Mouse (Mus musculus): Measurements from ENCODE around the gene Msi2.

Msi2 gene

DNA sequence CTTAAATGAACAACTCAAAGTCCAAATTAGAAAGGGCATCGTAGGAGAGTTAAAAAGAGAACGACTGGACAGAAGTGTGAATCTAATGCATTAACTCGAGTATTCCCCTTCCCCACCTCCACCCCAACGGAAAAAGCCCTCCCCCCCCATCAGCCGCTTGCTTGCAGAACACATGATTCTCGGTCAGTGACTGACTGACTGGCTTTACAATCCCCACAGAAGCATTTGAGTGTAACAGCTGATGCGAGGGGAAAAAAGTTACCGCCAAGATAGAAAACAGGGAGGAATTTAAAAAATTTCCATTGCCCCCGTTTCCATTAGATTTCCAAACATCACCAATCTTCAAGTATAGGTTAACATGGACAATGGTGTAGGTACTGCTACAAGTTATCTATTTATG lies 4.8 kb downstream of the Msi2 start:
- no peak for DNase-seq (ENCODE audit: low read depth, low spot score)

DNA sequence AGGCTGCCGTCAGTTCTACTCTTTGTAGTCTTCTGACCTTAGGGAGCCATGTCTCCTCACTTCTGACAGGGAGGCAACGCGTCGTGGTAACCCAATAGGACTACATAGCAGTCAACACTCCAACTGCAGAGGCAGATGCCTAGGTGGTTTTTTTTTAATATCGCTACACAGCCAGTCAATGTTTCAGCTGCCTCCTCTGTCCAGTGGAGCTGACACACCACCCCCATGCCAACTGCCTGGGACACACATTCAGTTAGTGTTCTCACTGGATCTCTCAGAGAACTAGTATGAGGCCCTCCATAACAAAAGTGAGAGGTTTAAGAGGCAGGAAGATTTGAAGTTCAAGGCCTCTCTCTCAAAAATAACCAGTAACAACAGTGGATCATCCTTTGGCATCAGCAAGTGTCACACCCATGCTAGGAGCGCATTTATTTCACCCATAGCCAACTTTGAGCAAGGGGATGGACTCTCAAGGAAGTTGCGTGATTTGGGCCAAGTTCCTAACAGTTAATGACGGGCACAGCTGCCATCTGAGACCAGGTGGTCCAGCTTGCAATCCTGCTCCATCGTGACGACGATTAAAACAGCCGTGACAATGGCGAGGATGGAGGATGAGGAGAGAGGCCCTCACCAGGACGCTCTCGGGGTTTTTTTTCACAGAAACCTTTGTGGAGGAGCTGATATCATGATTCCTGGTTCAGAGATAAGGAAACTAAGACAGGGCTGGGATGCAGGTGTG lies 8.3 kb downstream of the Msi2 start:
- DNase-seq (ENCODE audit: low read depth, low spot score), result no peak

DNA sequence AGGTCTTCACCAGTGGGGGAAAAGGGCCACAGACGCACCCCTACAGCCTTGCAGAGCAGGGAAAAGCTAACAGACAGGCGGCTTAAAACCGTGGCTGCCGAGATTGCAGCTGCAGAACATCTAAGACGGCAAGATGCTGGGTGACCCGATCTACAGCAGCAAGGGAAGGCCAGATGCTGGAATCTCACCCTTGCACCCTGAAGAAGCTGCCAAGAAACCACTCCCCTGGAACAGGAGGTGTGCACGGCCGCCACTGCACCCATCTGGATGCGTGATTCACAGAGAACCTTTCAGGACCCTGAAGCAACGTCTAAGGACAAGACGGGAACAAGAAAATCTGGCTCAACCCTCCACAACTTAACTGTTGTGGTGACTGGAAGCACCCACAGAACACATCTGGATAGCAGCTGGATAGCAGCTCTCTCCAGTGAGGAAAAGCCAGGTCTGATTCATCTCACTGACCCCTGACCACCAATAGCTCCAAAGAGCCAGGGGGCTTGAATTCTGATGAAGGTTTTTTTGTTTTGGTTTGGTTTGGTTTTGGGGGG lies 11.0 kb downstream of the Msi2 start:
- DNase-seq (ENCODE audit: low read depth, low spot score), result peak; percentile 43

DNA sequence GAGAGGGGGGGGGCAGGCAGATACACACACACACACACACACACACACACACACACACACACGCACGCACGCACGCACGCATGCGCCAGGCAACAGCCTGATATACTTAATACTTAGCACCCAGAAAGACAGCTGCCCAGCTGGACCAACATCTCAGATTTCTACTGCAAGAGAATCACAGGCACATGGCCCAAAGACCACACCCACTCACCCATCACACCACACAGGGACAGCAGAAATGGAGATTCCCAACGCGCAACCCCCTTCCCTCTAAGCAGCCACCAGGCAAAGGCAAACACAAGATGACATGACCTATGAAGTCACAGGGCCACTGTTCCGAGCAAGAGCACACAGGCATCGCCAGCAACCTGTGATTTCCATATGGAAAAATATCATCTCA lies 13.6 kb downstream of the Msi2 start:
- DNase-seq (ENCODE audit: low read depth, low spot score), result no peak

DNA sequence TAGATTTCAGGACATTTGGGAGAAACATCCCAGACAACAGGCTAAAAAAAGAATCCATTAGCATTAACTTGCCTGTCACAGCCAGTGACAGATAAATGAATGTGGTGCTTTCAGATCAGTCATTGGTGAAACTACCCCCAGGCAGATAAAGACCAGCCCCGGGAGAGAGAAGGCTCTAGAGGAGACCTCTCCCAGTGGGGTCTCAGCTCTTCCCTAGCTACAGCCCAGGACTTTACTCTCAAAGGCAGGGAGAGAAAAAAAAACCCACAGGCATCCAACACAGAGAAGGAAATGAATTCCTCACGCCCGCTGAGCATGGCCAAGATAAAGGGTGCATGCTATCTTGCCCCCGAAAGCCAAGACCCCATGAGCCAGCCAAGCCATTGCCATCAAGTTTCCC lies 15.1 kb downstream of the Msi2 start:
- DNase-seq (ENCODE audit: low read depth, low spot score), result no peak

DNA sequence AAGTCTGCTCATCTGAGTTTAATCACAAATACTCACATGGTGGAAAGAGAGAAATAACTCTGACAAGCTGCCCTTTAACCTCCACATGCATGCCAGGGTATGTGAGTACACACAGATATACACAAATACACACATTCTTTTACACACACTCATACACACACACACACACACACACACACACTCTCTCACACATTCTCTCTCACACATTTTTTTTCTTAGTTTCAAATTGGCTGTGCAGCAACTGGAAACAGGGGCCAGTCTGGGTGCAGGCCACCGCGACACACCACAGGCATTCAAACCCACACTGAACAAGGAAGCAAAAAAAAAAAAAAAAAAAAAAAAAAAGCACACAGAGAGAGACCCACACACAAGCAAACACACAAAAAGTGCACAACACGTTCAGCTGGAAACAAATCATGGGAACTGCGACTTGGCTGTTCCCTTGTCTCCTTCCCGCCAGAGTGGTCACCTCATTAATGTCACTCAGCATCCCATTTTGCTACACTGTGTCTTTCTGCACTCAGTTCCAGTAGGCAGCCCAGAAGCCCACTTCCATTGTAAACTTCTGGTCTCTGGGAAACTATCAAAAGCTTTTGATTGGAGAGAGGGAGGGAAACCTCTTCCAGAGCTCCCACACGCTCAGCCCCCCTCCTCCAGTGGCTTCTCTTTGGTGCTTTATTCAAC lies 16.2 kb downstream of the Msi2 start:
- DNase-seq (ENCODE audit: low read depth, low spot score), result no peak

DNA sequence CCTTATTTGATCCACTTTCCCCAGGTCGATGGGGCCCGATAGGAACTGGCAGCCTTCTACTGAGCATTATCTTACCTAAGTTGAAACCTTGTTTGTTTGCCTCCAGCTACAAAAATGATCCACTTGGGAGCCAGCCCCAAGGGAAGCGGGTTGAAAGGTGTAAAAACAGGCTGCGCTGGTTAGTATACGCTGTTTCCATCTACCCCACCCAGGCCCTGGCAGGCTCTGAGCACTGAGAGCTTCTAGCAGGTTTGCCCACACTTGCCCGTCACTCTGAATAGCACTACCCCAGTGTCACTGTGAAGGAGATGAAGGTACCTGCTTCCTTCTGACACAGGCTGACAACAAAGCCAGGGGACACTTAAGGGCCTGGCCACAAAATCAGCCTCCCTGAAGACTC lies 17.3 kb downstream of the Msi2 start:
- no peak for DNase-seq (ENCODE audit: low read depth, low spot score)

DNA sequence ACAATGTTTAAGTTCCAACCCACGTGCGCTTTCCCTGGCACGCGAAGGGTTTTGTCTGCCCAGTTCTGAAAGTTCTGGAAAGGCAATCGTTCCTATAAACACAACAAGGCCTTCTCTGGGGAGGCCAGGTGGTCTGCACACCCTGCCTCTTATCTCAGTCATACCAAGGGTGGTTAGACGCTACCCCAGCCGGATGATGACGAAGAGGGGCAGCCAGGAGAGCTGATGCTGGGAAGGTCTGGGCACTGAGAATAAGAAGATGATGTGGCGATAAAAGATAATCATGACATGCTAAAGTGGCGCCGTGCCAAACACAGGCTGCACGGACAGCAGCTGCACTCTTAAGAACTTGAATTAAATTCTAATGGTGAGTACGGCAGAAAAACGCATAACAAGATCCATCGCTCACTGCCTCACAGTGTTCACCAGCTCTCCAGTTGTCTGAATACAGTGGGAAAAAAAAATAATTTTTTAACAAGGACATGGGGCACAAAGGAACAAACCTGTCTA lies 18.1 kb downstream of the Msi2 start:
- DNase-seq (ENCODE audit: low read depth, low spot score), result no peak

DNA sequence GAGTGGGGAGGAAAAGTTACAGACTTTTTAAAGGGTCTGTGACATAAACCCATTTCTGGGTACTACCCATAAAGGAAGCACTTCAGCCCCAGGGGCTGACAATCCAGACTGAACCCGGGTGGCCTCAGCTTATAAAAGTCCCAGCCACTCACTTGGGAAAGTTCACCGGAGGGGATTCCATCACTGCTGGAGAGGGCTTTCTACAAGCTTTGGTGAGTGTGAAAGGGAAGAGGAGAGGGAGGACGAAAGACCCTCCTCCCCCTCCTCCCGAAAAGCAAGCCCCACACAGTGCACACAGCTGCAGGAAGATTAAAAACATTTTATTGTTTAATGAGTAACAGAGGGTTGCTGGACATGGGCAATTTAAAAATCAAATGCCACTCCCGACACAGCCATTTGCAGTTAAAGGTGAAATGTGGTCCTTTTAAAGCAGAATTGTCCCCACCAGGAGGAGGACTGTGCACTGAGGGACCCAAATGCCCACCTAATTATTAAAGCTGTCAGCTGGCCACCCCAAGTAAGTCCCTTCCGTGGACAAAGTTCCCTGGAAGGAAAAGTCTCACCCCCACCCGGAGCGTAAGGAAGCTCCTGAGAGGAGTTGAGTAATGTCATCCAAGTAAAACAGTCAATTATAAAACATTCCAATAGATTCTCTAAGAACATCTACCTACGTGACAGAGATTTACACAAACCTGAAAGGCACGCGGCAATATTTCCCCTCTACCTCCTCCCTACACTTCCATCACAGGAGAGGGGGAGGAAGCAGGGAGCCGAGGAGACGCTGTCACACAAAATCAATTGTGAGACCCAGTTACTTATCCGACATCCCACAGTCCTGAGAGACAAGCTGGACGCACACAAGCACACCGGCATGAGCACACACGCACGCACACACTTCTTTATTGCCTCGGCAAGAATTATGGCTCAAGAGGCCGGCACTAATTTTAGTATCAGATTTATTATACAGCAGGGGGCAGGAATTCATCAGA lies 24.1 kb downstream of the Msi2 start:
- DNase-seq (ENCODE audit: low read depth, low spot score), result peak; percentile 84

DNA sequence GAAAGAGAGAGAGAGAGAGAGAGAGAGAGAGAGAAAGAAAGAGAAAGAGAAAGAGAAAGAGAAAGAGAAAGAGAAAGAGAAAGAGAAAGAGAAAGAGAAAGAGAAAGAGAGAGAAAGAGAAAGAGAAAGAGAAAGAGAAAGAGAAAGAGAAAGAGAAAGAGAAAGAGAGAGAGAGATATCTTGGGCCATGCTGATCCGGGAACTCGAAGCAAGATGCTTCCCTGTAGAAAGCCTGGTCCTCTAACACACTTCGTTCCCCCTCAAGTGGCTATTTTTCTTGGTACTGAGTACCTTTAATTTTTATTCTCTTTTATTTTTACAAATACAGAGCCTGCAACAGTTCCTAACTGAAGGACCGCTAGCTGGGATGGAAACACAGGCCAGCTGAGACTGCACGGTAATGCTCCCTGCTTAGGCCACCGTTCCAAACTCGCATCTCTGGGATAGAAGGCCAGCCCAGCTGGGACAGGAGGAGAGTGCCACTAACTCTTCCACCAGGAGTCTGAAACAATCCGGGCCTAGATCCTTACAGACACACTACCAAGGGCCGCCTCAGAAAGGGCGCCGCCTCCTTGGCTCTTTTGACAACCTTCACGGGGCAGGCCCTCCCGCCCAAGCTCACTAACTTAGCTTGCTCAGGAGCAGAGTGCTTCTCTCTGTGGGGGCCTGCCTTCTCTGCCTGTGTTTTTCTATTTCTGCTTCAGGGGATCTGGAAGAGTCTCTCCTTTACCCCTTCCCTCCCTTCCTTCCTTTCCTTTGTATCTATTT lies 25.1 kb downstream of the Msi2 start:
- peak; percentile 46 for DNase-seq (ENCODE audit: low read depth, low spot score)

DNA sequence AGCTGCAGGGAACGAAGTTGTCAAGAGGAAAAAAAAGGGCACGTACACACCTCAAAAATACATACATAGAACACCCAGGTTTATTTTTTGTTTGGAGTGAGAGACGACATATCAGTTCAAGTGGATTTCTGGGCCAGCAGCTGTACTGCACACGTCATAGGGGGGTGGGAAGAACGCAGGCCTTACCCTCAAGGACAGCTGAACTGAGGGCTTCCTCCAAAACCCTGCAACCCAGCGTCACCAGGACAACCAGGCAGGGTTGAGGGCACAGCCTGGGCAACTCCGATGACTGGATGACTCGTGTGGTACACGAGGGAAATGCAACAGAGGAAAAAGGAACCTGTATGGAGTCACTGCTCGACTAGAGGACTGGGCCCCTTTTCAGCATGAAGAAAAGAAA lies 25.9 kb downstream of the Msi2 start:
- no peak for DNase-seq (ENCODE audit: low read depth, low spot score)

DNA sequence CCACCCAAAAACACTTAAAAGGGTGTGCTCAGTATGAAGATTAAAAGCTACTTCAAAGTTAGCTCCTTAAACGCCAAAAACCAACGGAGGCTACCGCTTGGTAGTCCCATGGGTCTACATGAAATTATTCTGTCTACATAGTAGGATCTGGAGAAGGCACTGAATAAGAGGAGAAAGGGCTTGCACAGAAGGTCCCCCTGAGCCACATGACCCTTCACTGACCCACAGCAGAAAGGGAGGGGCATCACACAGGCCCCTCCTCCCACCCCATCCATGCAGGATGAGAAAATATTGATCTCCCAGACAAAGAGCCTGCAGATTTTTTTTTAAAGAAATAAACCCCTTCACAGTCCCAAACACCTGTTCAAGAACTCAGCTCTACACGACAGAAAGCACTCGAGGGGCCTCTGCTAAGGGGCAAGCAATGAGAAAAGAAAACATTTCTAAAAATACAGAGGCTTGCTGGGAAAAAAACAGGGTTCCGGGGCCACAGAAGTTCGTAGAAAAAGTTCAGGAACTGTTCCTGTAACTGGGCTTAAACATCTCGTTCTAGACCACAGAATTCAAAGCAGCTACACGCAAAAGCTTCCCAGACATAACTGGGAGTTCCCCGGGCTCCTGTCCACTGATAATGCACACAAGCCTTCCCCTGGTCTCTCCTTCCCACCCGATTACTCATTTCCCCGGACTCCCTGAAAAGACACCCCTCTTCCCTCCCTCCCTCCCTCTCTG lies 27.6 kb downstream of the Msi2 start:
- peak; percentile 35 for DNase-seq (ENCODE audit: low read depth, low spot score)

DNA sequence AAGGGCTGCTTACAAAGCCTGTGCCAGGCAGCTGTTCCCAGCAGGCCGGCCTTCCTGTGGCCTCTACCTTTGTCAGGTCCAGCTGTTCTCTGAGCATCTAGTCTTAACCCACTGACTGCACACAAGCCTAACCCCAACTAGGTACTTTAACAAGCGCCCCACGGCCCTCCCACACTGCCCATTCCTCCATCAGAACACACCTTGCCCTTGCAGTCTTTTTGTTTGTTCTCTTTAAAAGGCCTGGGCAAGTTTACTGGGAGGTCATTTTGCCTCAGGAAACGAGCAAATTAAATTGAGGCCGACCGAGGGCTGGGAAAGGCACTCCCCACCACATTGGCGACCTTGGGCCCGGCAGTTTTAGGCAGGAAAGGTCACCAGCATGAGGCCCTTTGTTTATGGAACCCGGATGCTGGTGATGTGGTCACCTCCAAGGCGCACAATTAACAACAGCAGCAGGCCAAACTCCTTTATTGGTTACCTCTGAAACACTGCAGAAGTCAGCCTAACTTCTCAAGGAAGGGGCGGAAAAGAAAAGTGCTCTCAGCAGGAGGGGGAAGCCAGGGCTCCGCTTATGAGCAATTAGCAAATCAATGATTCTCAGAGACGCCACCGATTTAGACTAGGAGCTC lies 28.4 kb downstream of the Msi2 start:
- DNase-seq (ENCODE audit: low read depth, low spot score), result peak; percentile 89

DNA sequence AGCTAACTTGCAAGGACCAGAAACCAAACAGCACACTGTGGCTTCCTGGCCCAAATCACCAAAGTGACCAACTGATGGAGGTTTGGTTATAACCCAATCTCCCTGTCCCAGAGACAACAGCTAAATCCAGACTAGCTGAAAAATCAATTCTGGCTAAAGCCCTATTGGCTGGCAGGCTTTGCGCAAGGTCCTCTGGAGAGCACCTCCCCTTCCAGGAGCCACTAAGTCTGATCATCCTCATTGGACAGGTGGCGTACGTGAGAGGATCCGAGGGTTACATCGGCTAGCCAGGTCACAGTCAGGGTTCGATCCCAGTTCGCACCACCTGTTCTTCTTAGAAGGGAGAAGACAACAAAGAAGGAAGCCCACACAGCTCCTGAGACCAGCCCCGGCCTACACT lies 29.7 kb downstream of the Msi2 start:
- DNase-seq (ENCODE audit: low read depth, low spot score), result no peak

DNA sequence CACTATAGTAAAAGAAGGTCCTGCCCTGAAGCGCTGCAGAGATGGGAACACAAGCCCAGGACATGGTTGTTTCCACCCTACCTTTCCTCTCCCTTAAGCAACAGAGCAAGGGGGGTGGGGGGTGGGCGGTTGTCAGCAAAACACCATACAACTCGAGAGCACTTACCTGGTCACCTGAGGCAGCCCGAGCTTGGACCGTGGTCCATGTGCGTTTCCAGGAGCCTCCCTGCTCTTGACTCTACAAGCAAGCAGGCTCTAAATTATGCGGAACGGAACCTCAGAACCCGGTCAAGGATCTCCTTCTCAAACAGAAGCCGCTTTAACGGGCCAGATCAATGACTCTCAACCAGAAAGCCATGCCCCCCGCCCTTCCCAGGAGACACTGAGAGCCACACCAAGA lies 30.6 kb downstream of the Msi2 start:
- DNase-seq (ENCODE audit: low read depth, low spot score), result no peak

DNA sequence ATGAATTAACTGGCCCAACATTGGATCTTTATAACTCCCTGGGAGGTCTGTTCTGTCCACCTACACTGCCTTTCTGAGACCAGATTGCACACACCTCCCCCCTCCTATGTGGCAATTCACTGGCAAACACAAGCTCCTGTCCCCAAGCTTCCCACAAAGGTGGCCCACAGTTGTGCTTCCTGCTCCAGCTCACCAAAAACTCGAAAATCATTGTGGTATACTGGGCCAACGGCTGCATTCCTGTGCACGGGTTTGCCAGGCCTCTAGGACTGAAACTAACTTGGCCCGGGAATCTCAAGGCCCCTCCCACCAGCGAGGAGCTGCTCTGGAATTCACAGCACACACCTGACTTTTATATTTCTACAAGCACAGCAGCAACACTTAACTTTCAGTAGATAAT lies 31.3 kb downstream of the Msi2 start:
- no peak for DNase-seq (ENCODE audit: low read depth, low spot score)

DNA sequence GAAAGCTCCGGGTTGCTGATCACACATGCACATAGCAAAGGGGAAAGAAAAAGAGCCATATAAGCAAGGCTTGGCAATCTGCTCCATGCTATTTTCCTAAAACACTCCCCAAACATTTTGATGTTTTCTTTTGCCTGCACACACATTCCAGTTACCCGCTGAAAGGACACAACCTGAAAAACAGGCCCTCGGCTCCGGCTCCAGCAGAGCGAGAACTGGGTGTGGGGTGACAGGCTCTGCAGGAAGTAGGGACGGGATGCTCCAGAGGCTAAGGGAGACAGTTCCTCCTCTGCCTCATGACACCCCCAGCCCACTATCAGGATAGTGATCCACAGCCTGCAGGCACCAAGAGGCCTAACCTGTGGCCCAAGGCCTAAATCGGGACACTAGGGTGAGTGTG lies 32.3 kb downstream of the Msi2 start:
- no peak for DNase-seq (ENCODE audit: low read depth, low spot score)

DNA sequence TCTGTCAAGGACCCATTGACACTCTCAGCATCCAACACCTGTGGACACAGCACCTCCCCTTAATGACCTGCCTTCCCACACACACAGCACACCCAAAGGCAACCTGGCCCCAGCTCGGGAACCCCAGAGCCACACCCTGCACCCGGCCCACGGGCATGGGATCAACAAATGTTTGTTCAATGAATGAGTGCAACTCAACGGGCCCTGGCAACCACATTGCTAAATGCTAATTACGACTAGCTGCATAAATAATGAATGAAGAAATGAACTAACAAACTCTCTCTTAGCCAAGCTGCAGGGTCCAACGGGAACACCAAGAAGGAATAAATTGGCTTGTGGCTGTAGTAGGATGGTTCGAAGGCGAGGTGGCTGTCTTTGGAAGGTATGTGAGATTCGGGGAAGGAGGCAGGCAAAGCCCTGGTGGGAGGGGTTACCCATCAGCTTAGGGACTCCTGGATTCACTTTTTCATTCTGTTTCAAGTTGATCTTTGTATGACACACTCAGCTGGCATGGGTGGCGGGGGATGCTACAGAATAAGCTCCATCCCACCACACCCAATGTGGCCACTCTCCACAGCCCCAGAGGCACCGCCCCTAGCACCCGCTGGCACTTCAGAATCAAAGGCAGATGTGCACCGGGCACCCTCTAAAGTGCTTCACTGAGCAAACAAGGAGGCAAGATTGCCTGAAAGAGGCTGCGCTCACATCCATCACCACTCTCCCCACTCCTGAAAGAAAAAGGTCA lies 35.1 kb downstream of the Msi2 start:
- no peak for DNase-seq (ENCODE audit: low read depth, low spot score)

DNA sequence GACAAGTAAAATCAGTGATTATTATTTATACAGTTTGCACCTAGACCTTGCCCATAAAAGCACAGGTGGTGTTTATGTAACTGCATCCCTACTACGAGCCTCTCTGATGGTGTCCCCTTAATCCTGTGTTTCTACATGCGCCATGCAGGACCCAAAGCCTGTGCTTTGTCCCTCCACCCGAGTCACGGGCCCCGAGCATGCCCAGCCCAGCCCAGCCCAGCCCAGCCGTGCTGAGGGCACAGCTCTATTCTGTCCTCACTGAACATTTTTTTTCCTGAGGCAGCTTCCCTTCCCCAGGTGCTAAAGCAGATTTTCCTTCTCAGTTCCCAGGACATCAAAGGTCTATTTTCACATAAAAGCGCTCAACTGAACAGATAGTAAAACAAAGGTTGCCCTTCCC lies 41.0 kb downstream of the Msi2 start:
- DNase-seq (ENCODE audit: low read depth, low spot score), result no peak
